Mouse (Mus musculus): ENCODE results near the gene Zfp653. TPM values are rescaled to one million over a fixed set of nuclear protein-coding genes. Genes with fewer than 3 reads are reported as not detected.

Gene Zfp653
- total RNA-seq, 2 experiments from 2014 or later = 4.4 to 8.6 TPM

GRCm38 (mm10) chr9:22035300-22036044, 35.7 kb downstream of the Zfp653 start:
- ATAC-seq (ENCODE audit: poor library complexity, severe bottlenecking) = no peak

- ATAC-seq (ENCODE audit: poor library complexity, severe bottlenecking) = no peak
These were observed 40.8 kb downstream of the Zfp653 start for GRCm38 (mm10) chr9:22030386-22030785.

GRCm38 (mm10) chr9:22028467-22028866, 42.7 kb downstream of the Zfp653 start:
- ATAC-seq (ENCODE audit: poor library complexity, severe bottlenecking) = no peak

- ATAC-seq (ENCODE audit: poor library complexity, severe bottlenecking) = no peak
These were observed 46.6 kb downstream of the Zfp653 start for GRCm38 (mm10) chr9:22024592-22024991.

GRCm38 (mm10) chr9:22017208-22017825, 53.9 kb downstream of the Zfp653 start:
- no peak for ATAC-seq (ENCODE audit: poor library complexity, severe bottlenecking)

GRCm38 (mm10) chr9:22016245-22016644, 54.9 kb downstream of the Zfp653 start:
- ATAC-seq (ENCODE audit: poor library complexity, severe bottlenecking) = no peak

- no peak for ATAC-seq (ENCODE audit: poor library complexity, severe bottlenecking)
These were observed 58.4 kb downstream of the Zfp653 start for GRCm38 (mm10) chr9:22012731-22013130.

- no peak for ATAC-seq (ENCODE audit: poor library complexity, severe bottlenecking)
These were observed 60.1 kb downstream of the Zfp653 start for GRCm38 (mm10) chr9:22011055-22011454.

Other genes starting within 250 kb of the Zfp653 start
- gene Angptl8, start 235.9 kb downstream of the Zfp653 start, total RNA-seq (2015) = 1.6 and 2.0 TPM in 2 replicates
- gene Angptl8, start 235.9 kb downstream of the Zfp653 start, total RNA-seq (2017) = 3.3 TPM in 1 of 2 replicates, not detected in the other
- 2.3 and 2.6 TPM in 2 replicates for gene Dock6, start 218.7 kb downstream of the Zfp653 start, total RNA-seq (2015)
- 1.3 and 1.5 TPM in 2 replicates for gene Dock6, start 218.7 kb downstream of the Zfp653 start, total RNA-seq (2017)
- gene Rab3d, start 153.2 kb downstream of the Zfp653 start, total RNA-seq (2015) = 36.7 and 44.4 TPM in 2 replicates
- gene Rab3d, start 153.2 kb downstream of the Zfp653 start, total RNA-seq (2017) = 66.4 and 92.7 TPM in 2 replicates
- 0.22 and 1.0 TPM in 2 replicates for gene Ccdc159, start 143.9 kb downstream of the Zfp653 start, total RNA-seq (2015)
- gene Ccdc159, start 143.9 kb downstream of the Zfp653 start, total RNA-seq (2017) = 0.53 TPM in 1 of 2 replicates, not detected in the other
- gene Tmem205, start 143.8 kb downstream of the Zfp653 start, total RNA-seq (2015) = 40.9 and 48.2 TPM in 2 replicates
- 8.0 and 14.1 TPM in 2 replicates for gene Tmem205, start 143.8 kb downstream of the Zfp653 start, total RNA-seq (2017)
- 0.57 and 0.96 TPM in 2 replicates for gene Plppr2, start 134.3 kb downstream of the Zfp653 start, total RNA-seq (2015)
- 0.65 TPM in 1 of 2 replicates, not detected in the other for gene Plppr2, start 134.3 kb downstream of the Zfp653 start, total RNA-seq (2017)
- gene Swsap1, start 115.6 kb downstream of the Zfp653 start, total RNA-seq (2015) = 3.7 and 4.3 TPM in 2 replicates
- gene Swsap1, start 115.6 kb downstream of the Zfp653 start, total RNA-seq (2017) = 6.5 and 6.6 TPM in 2 replicates
- 0.45 and 0.84 TPM in 2 replicates for gene Epor, start 107.9 kb downstream of the Zfp653 start, total RNA-seq (2015)
- 0.28 and 1.2 TPM in 2 replicates for gene Epor, start 107.9 kb downstream of the Zfp653 start, total RNA-seq (2017)
- not detected in 2 replicates for gene Rgl3, start 81.9 kb downstream of the Zfp653 start, total RNA-seq (2015)
- not detected in 2 replicates for gene Rgl3, start 81.9 kb downstream of the Zfp653 start, total RNA-seq (2017)
- gene Ccdc151, start 68.7 kb downstream of the Zfp653 start, total RNA-seq (2015) = not detected in 2 replicates
- gene Ccdc151, start 68.7 kb downstream of the Zfp653 start, total RNA-seq (2017) = not detected in 2 replicates
- gene Prkcsh, start 68.6 kb downstream of the Zfp653 start, total RNA-seq (2015) = 25.4 and 28.8 TPM in 2 replicates
- gene Prkcsh, start 68.6 kb downstream of the Zfp653 start, total RNA-seq (2017) = 70.7 and 76.5 TPM in 2 replicates
- not detected in 2 replicates for gene Elavl3, start 19.4 kb downstream of the Zfp653 start, total RNA-seq (2015)
- not detected in 2 replicates for gene Elavl3, start 19.4 kb downstream of the Zfp653 start, total RNA-seq (2017)
- gene Gm49318, start 117 bp downstream of the Zfp653 start, total RNA-seq (2015) = not detected in 2 replicates
- not detected in 2 replicates for gene Gm49318, start 117 bp downstream of the Zfp653 start, total RNA-seq (2017)
- 3.9 and 5.0 TPM in 2 replicates for gene Ecsit, start 14.1 kb upstream of the Zfp653 start, total RNA-seq (2015)
- gene Ecsit, start 14.1 kb upstream of the Zfp653 start, total RNA-seq (2017) = 10.8 and 11.1 TPM in 2 replicates
- gene Cnn1, start 27.8 kb upstream of the Zfp653 start, total RNA-seq (2015) = not detected in 2 replicates
- gene Cnn1, start 27.8 kb upstream of the Zfp653 start, total RNA-seq (2017) = not detected in 2 replicates
- gene Elof1, start 45.8 kb upstream of the Zfp653 start, total RNA-seq (2015) = 85.2 and 95.7 TPM in 2 replicates
- 29.7 and 42.0 TPM in 2 replicates for gene Elof1, start 45.8 kb upstream of the Zfp653 start, total RNA-seq (2017)
- gene Acp5, start 64.3 kb upstream of the Zfp653 start, total RNA-seq (2015) = 5.5 and 10.9 TPM in 2 replicates
- gene Acp5, start 64.3 kb upstream of the Zfp653 start, total RNA-seq (2017) = 4.4 and 6.6 TPM in 2 replicates
- 19.7 and 22.1 TPM in 2 replicates for gene Pigyl, start 85.5 kb upstream of the Zfp653 start, total RNA-seq (2015)
- 22.8 and 24.8 TPM in 2 replicates for gene Pigyl, start 85.5 kb upstream of the Zfp653 start, total RNA-seq (2017)
- not detected in 2 replicates for gene Zfp872, start 116.7 kb upstream of the Zfp653 start, total RNA-seq (2015)
- not detected in 2 replicates for gene Zfp872, start 116.7 kb upstream of the Zfp653 start, total RNA-seq (2017)
- gene Zfp809, start 154.3 kb upstream of the Zfp653 start, total RNA-seq (2015) = 39.2 and 40.2 TPM in 2 replicates
- gene Zfp809, start 154.3 kb upstream of the Zfp653 start, total RNA-seq (2017) = 33.4 and 34.6 TPM in 2 replicates
- gene Zfp599, start 188.5 kb upstream of the Zfp653 start, total RNA-seq (2015) = 0.33 and 0.80 TPM in 2 replicates
- 0.85 and 1.8 TPM in 2 replicates for gene Zfp599, start 188.5 kb upstream of the Zfp653 start, total RNA-seq (2017)
- gene Zfp810, start 236.3 kb upstream of the Zfp653 start, total RNA-seq (2015) = 6.2 and 9.1 TPM in 2 replicates
- gene Zfp810, start 236.3 kb upstream of the Zfp653 start, total RNA-seq (2017) = 8.2 and 11.6 TPM in 2 replicates